Mouse (Mus musculus) midbrain, postnatal 0 days (tissue): ENCODE data around the gene Btbd16. TPM values are rescaled to one million over a fixed set of nuclear protein-coding genes. Genes with fewer than 3 reads are reported as not detected.

ENCODE experiments used
- ATAC-seq: fragments of 200-750 bp; cut with Nextera tagmentation; 2 replicates; pipeline ENCODE4 v1.8.0; 2017; ENCODE audit warnings: moderate number of reproducible peaks, mild to moderate bottlenecking, moderate TSS enrichment, moderate library complexity; ENCODE audit not compliant: low FRiP score
- DNase-seq: peaks from one replicate; pipeline ENCODE4 v3.0.0-alpha.2; 2015; ENCODE audit warnings: low spot score
- H3K27ac ChIP-seq: fragments of 300-500 bp; sonication (generic); 2 replicates; pipeline ENCODE4 v1.5.1; 2014; ENCODE audit warnings: low read depth, mild to moderate bottlenecking, low read length, mixed read lengths
- H3K27me3 ChIP-seq: fragments of 300-500 bp; sonication (generic); 2 replicates; pipeline ENCODE4 v1.6.1; 2014; ENCODE audit warnings: low read length, control low read depth, mixed read lengths; ENCODE audit not compliant: insufficient read depth
- H3K36me3 ChIP-seq: fragments of 300-500 bp; sonication (generic); 2 replicates; pipeline ENCODE4 v1.6.1; 2014; ENCODE audit warnings: low read length, control low read depth, mixed read lengths; ENCODE audit not compliant: insufficient read depth
- H3K4me1 ChIP-seq: fragments of 300-500 bp; sonication (generic); 2 replicates; pipeline ENCODE4 v1.6.1; 2014; ENCODE audit warnings: mild to moderate bottlenecking, control low read depth, antibody characterized with exemption, low read length, mixed read lengths; ENCODE audit not compliant: insufficient read depth
- H3K4me2 ChIP-seq: fragments of 300-500 bp; sonication (generic); 2 replicates; pipeline ENCODE4 v1.6.1; 2014; ENCODE audit warnings: low read depth, mild to moderate bottlenecking, low read length, mixed read lengths; ENCODE audit not compliant: poor library complexity, severe bottlenecking
- H3K4me3 ChIP-seq: fragments of 300-500 bp; sonication (generic); 2 replicates; pipeline ENCODE4 v1.5.1; 2014; ENCODE audit warnings: low read depth, mild to moderate bottlenecking, low read length, moderate library complexity
- H3K9ac ChIP-seq: fragments of 300-500 bp; sonication (generic); replicated peaks from 2 replicates; pipeline ENCODE4 v1.6.1; 2014; ENCODE audit warnings: mild to moderate bottlenecking, low read length, moderate library complexity, mixed read lengths; ENCODE audit not compliant: poor library complexity, severe bottlenecking
- H3K9me3 ChIP-seq: fragments of 300-500 bp; sonication (generic); 2 replicates; pipeline ENCODE4 v1.6.1; 2016; ENCODE audit warnings: low read length, control low read depth
- CTCF ChIP-seq: IDR thresholded peaks from 2 replicates; pipeline ENCODE4 v1.5.1; 2016; ENCODE audit warnings: antibody characterized with exemption, mild to moderate bottlenecking
- WGBS: fragments of 180-500 bp; shearing (Covaris S2); extraction: QIAGEN DNeasy Blood & Tissue Kit; methylation state at CpG from one replicate; pipeline ENCODE4 v1.1.7; 2014; 5-methylcytosine and 5-hydroxymethylcytosine counted together
- polyA plus RNA-seq: library from polyadenylated mRNA; unstranded; fragments of >200 nt; fragmentation: Nextera tagmentation; extraction: Ambion mirVana; gene quantifications from 2 replicates; pipeline ENCODE4 v1.2.1, GENCODE M21; 2015
- total RNA-seq: library from RNA; depleted of rRNA; stranded (reverse); fragments of >200 nt; gene quantifications from 2 replicates; pipeline ENCODE4 v1.2.3, GENCODE M21; 2014

Gene Btbd16
- total and polyA plus RNA-seq, 2 experiments from 2014 or later: 0.32 TPM; not detected in 1

DNA sequence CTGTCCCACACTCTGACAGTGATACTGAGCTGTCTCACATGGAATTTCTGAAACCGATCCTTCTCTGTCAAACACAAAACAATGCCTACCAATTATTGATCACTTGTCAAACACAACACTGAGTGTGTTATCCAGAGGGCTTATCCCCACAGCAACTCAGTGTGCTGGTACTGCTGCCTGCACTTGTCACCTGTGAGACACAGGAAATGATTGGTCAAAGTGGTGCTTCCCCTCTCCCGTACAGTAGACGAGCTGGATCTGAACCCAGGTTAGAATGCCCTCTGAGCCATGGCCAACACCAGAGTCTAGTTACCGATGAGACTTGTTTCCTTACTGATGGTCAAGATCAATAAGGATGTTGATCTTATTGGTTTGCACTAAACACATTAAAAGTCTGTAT, 27.9 kb downstream of the Btbd16 start:
- Histone ChIP-seq H3K9me3 (no peaks in the 10 kb centered on the region), H3K27me3 (no peaks in the 10 kb centered on the region), H3K36me3 (no peaks in the 10 kb centered on the region), H3K4me1 (no peaks in the 10 kb centered on the region), H3K27ac (no peak overlapping the region), H3K9ac (no peak overlapping the region), H3K4me2 (no peak overlapping the region), H3K4me3 (no peak overlapping the region)
- DNase-seq: no peak
- 98% methylated on average over 4 of the region's 4 CpGs for WGBS
- no peak for ATAC-seq
- TF ChIP-seq CTCF: no peak

DNA sequence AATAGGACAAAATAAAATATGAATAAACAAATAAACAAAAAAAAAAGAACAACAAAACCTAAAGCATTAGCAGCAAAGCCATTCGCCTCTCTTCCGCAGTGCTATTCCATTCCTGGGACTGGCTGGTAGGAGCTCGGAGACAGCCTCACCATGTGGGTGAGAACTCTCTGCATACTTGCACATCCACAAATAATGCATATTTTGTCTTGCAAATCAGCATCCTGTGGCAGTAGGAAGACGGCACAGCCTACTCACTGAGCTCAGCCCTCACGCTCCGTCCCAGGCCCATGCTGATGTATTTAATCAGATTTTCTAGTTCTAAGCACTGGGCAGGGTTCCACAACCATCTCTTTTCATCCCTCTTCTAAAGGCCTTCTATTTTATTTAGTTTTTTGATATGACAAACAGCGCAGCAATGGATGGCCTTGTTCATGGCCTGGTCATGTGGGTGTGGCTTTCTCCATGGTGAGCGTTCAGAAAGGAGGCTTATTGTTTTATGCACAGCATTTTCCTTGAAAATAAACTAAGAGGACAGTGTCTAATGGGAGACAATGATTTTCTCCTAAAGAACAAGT, 29.5 kb downstream of the Btbd16 start:
- Histone ChIP-seq H3K9ac (no peak overlapping the region), H3K36me3 (no peaks in the 10 kb centered on the region), H3K27ac (no peak overlapping the region), H3K27me3 (no peaks in the 10 kb centered on the region), H3K4me2 (no peak overlapping the region), H3K4me3 (no peak overlapping the region), H3K9me3 (no peaks in the 10 kb centered on the region), H3K4me1 (no peaks in the 10 kb centered on the region)
- WGBS: 63% methylated on average over 8 of the region's 8 CpGs
- DNase-seq (no peak), ATAC-seq (no peak)
- no peak for TF ChIP-seq CTCF

DNA sequence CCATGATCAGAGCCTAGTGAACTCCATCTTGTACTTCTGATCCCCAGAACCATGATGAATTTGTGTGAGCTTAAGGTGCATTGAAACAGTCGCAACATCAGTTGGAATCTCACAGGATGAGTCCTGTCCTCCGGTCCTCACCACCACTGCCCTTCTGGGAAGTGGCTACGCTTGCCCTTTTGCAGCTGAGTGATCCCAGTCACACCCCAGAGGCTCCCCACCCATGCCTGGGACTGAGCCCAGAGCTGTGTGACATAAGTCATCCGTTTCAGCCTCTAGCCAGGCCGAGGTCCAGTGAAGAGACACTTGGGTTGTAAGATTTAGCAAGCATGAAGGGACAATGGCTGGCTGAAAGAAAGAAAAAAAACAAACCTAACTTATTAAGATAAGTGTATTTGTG, 31.1 kb downstream of the Btbd16 start:
- no peak overlapping the region for H3K27ac ChIP-seq
- no peak overlapping the region for H3K4me3 ChIP-seq
- H3K9me3 ChIP-seq: no peaks in the 10 kb centered on the region
- no peak for DNase-seq
- ATAC-seq: no peak
- H3K4me2 ChIP-seq: no peak overlapping the region
- no peaks in the 10 kb centered on the region for H3K4me1 ChIP-seq
- no peak for TF ChIP-seq CTCF
- 81% methylated on average over 5 of the region's 5 CpGs for WGBS
- no peaks in the 10 kb centered on the region for H3K27me3 ChIP-seq
- H3K9ac ChIP-seq: no peak overlapping the region
- no peaks in the 10 kb centered on the region for H3K36me3 ChIP-seq

DNA sequence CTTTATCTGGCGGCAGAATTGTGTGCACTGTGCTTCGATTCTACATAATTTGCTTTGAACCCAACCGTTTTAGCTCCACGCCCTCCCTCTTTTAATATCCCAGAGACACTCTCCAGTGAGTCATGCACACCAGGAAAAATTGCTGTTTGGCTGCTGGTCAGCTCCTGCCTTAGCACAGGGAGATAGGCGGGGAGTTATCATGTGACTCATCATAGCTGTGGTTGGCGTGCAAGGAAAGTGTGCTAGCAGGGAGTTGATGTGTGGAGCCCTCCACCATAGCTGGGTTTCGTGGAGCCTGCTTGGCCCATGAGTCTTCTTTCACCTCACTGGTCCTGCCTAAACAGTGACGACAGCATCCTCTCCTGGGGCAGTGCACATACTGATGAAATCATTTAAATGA, 33.9 kb downstream of the Btbd16 start:
- Histone ChIP-seq H3K9ac (no peak overlapping the region), H3K4me3 (no peak overlapping the region), H3K36me3 (no peaks in the 10 kb centered on the region), H3K9me3 (no peaks in the 10 kb centered on the region), H3K27me3 (no peaks in the 10 kb centered on the region), H3K4me1 (no peaks in the 10 kb centered on the region), H3K27ac (no peak overlapping the region), H3K4me2 (no peak overlapping the region)
- TF ChIP-seq CTCF: no peak
- ATAC-seq (no peak), DNase-seq (peak; percentile 5)
- WGBS: 73% methylated on average over 8 of the region's 8 CpGs

DNA sequence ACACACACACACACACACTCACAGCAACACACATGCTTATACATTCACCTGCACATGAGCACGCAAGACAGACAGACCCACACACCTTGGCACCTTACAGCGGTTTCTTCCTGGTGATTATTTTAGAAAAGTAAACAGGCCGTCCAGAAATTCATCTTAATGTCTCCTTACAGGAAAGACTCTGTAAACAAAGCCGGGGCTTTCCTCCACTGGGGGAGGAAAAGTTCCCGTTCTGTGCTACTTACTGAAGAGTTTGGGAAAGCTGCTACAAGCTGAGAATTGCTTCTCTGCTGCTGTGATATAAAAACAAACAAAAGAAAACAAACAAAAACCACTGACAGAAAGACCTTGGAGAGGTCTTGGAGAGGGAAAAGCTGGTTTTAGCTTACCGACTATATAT, 34.8 kb downstream of the Btbd16 start:
- DNase-seq: no peak
- H3K4me1 ChIP-seq: no peaks in the 10 kb centered on the region
- no peak overlapping the region for H3K27ac ChIP-seq
- WGBS: 80% methylated on average over 6 of the region's 6 CpGs
- H3K4me3 ChIP-seq: no peak overlapping the region
- no peak for ATAC-seq
- H3K4me2 ChIP-seq: no peak overlapping the region
- H3K27me3 ChIP-seq: no peaks in the 10 kb centered on the region
- TF ChIP-seq CTCF: no peak
- no peak overlapping the region for H3K9ac ChIP-seq
- H3K9me3 ChIP-seq: no peaks in the 10 kb centered on the region
- H3K36me3 ChIP-seq: no peaks in the 10 kb centered on the region

DNA sequence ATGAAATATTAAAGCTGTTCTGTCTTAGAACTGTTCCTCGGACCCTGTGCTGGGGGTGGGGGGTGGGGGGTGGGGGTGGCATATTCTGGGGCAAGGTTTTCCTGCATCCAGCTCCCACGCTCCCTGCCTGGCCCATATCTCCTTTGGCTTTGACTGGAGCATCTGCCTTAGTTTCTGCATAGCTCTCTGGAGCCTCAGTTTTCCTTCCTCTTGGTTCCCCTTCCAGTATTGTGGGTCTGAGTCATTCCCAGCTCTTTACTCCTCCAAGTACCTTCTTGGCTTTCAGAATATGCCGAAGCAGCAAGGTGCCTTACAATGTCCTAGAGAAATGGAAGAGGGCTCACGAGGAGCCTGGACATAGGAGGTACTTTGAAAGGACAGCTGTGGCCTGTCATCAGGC, 36.4 kb downstream of the Btbd16 start:
- no peaks in the 10 kb centered on the region for H3K36me3 ChIP-seq
- H3K4me2 ChIP-seq: no peak overlapping the region
- no peaks in the 10 kb centered on the region for H3K27me3 ChIP-seq
- no peak overlapping the region for H3K4me3 ChIP-seq
- H3K27ac ChIP-seq: no peak overlapping the region
- no peak for TF ChIP-seq CTCF
- WGBS: 85% methylated on average over 4 of the region's 4 CpGs
- no peaks in the 10 kb centered on the region for H3K9me3 ChIP-seq
- no peak overlapping the region for H3K9ac ChIP-seq
- ATAC-seq (no peak), DNase-seq (no peak)
- H3K4me1 ChIP-seq: no peaks in the 10 kb centered on the region
